ENCODE assay signal across 8 mouse cellular contexts in the genomic region with DNA sequence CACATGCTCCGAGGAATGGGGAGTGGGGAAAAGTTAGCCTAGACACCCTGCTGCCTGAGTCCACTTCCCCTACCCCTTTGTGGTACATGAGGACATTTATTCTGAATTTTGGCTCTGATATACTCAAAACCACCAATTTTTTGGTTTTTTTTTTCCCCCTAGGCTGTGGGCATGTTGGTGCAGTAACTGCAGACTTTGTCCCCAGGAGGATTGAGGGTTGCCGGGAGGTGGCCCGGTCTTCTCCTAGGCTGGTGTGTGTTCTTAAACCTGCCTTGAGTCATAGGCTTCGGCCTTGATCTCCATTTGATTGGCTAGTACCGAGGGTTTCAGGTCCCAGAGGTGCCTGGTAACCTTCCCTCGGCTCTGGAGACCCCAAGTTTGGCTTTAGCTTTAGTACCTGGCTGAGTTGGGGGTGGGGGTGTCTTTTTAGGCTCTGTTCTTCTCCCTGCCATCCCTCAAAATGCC. TPM values are rescaled to one million over a fixed set of nuclear protein-coding genes. Genes with fewer than 3 reads are reported as not detected.
DNase-seq lines count a peak whose midpoint lies in the region; ATAC-seq lines count a peak whose summit lies in the region.

No protein-coding gene starts in this region.

- no peaks in the 10 kb centered on the region for H3K9me3 ChIP-seq in forebrain, embryonic 15.5 days
- no peaks in the 10 kb centered on the region for H3K9me3 ChIP-seq in limb, embryonic 15.5 days

- peak; percentile 74 for DNase-seq in adrenal gland, adult 2 months
- no peak for DNase-seq in adrenal gland, adult 8-10 months
- peak; percentile 66 for DNase-seq in 3T3-L1 (ENCODE audit: low read depth, low spot score)
- no peak for DNase-seq in layer of hippocampus, postnatal 14 days (ENCODE audit: low spot score in 2 of 2)
- DNase-seq in cerebellum, adult 8-10 months: no peak
- no peak for DNase-seq in frontal cortex, adult 2 months (ENCODE audit: extremely low spot score in 1 of 2, low spot score in 1 of 2)

- H3K4me2 ChIP-seq in forebrain, embryonic 15.5 days (replicated peaks): peak overlapping the region; percentile 90
- H3K4me2 ChIP-seq in limb, embryonic 15.5 days: peak overlapping the region; percentile 79

- H3K36me3 ChIP-seq in forebrain, embryonic 15.5 days: no peaks in the 10 kb centered on the region
- no peaks in the 10 kb centered on the region for H3K36me3 ChIP-seq in limb, embryonic 15.5 days

- H3K4me1 ChIP-seq in forebrain, embryonic 15.5 days: peaks cover 46% of the 10 kb centered on the region
- peaks cover 45% of the 10 kb centered on the region for H3K4me1 ChIP-seq in limb, embryonic 15.5 days

- ATAC-seq in forebrain, embryonic 15.5 days (replicated peaks): no peak
- ATAC-seq in limb, embryonic 15.5 days (ENCODE audit: insufficient number of reproducible peaks, low FRiP score, low TSS enrichment, low read depth): no peak

- no peaks in the 10 kb centered on the region for H3K27me3 ChIP-seq in forebrain, embryonic 15.5 days
- H3K27me3 ChIP-seq in limb, embryonic 15.5 days: no peaks in the 10 kb centered on the region

- WGBS in forebrain, embryonic 15.5 days: 43% methylated on average over 6 of the region's 6 CpGs
- 24% methylated on average over 6 of the region's 6 CpGs for WGBS in limb, embryonic 15.5 days

- H3K4me3 ChIP-seq in forebrain, embryonic 15.5 days: peak overlapping the region; percentile 73
- peak overlapping the region; percentile 92 for H3K4me3 ChIP-seq in limb, embryonic 15.5 days

- peak overlapping the region; percentile 79 for H3K9ac ChIP-seq in forebrain, embryonic 15.5 days (replicated peaks)
- H3K9ac ChIP-seq in limb, embryonic 15.5 days: peak overlapping the region; percentile 82

- peak overlapping the region; percentile 91 for H3K27ac ChIP-seq in forebrain, embryonic 15.5 days (replicated peaks)
- H3K27ac ChIP-seq in limb, embryonic 15.5 days: peak overlapping the region; percentile 87

RNA-seq across cellular contexts. Expression of a gene that starts 1.7 kb away (rescaled TPM):
- 100 to 1,000 TPM in 1 of 2 experiments, 10 to 100 TPM in 1; 99.3 to 171 TPM for total RNA-seq in adrenal gland, adult 2 months (2021)
- 104 and 133 TPM in 2 replicates for polyA plus RNA-seq in adrenal gland, adult 2 months (2012; rRNA removed)
- 100 to 1,000 TPM; 134 to 141 (median 137) TPM for total RNA-seq in adrenal gland, adult 8-10 months (2022)
- 83.8 and 113 TPM in 2 replicates for polyA plus RNA-seq in forebrain, embryonic 15.5 days (2015; fragmentation: Nextera tagmentation; extraction: Ambion mirVana)
- polyA plus RNA-seq in limb, embryonic 15.5 days (2015; fragmentation: Nextera tagmentation; extraction: Ambion mirVana): 18.8 and 20.7 TPM in 2 replicates
- total RNA-seq in layer of hippocampus, postnatal 14 days (2021): 100 to 1,000 TPM; 330 to 332 TPM
- polyA plus RNA-seq in frontal cortex, adult 2 months (2012; rRNA removed): 140 and 159 TPM in 2 replicates

Comparison
In these comparisons a context has a peak if more than half of its experiments do, and no peak if none do; other contexts are left out.
1. DNase-seq: peak in adrenal gland, adult 2 months (single experiment) and 3T3-L1 (single experiment); none in adrenal gland, adult 8-10 months (single experiment), layer of hippocampus, postnatal 14 days (0 of 2), cerebellum, adult 8-10 months (single experiment) and frontal cortex, adult 2 months (0 of 2).